Mouse (Mus musculus) spleen, adult 12 weeks (tissue): ENCODE measurements around the gene Bmper.

ENCODE experiments used
- DNase-seq: peaks from one replicate; pipeline ENCODE4 v3.0.0; 2022; ENCODE audit warnings: low spot score

The Bmper gene

GRCm38 (mm10) chr9:23374789-23375460, 152.0 kb downstream of the Bmper start:
- DNase-seq = no peak

DNA sequence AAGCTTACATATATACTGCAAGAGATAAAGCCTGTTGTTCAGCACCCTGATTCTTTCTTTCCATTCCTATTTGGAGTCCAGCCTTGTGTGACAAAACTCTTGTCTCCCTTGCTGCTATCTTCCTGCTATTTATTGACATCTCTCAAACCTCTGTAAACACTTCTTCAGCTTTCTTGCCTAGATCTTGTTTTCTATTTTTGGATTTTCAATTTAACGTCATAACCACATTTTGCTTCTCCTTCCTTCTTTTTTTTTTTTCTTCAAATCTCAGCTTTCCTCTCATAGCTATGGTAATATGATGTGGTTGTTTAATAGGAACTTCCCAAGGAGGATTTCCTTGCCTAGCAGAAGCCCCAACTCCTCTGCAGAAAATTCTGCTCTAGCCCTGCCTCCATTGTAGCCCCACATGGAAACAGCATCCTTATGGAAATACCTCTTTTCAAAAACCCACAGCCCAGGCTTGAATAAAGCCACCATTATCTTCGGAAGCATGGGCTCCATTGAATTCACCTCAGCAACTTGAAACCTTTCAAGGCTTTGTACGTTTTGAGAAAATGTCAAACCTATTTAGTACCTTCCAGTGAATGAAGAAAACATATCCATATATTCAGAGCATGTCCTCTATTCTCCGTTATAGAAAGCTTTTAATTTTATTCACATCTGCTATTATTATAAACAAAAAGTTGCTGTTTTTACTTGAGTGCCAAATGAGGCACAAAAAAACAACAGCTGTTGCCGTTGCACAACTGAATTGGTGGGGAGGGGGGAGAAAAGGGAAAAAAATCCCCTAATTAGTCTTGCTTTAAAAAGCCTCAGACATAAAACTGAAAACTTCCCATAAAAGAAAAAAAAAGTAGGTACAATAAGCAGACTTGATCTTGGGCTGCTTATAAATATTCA, 155.2 kb downstream of the Bmper start:
- no peak for DNase-seq

DNA sequence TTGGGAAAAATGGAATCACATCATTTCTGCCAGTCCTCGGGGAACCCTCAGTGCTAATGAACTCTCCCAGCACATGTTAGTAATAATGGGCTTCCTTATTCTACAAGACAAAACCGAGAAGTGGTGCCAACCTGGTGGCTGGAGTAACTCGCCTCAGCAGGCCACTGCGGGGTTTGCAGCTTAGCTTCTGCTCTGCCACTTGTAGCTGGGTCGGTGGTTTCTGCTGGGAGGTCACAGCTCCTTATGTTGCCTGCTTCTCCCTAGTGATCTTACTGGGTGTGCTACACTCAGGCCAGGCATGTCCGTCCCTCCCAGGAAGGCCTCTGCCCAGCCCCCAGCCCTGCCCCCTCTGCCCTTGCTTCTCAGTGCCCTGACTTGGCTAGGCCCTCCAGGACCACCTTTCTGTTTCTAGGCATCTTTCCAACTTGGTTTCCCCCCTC, 155.9 kb downstream of the Bmper start:
- no peak for DNase-seq

GRCm38 (mm10) chr9:23380171-23380835, 157.4 kb downstream of the Bmper start:
- DNase-seq = no peak

DNA sequence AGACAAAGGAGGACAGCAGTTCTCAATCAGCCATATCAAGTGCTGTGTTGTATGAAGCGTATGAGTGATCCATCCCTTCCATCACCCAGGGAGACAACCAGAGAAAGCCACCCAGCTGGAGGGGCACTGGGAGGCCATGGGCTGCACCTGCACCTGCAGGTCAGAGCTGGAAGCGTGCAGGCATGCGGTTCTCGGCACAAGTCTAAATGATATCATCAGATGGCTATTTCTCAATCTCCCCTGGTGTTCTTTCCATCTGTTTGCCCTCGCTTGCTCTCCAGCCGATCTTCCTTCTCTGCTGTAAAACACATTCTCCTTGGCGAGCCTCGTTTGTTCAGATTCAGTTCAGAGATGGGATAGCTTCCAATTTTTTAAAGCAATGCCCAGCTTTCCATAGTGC, 160.4 kb downstream of the Bmper start:
- DNase-seq = no peak

DNA sequence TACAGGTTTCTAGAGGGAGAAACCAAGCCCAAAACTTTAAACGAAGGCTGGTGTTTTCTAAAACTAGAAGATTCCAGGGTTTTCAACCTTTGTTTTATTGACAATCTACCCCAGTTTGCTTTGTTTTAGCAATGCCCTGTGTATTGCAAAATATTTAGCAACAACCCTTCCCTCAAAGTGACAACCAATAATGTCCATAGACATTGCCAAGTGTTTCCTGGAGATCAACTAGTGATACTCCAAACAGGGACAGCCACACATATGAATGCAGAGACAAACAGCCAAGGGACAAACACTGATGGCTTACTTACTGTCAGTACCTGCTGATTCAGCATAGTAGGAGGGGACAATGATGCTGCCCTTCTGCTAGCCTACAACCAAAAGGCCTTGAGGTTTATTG, 161.0 kb downstream of the Bmper start:
- DNase-seq = no peak

DNA sequence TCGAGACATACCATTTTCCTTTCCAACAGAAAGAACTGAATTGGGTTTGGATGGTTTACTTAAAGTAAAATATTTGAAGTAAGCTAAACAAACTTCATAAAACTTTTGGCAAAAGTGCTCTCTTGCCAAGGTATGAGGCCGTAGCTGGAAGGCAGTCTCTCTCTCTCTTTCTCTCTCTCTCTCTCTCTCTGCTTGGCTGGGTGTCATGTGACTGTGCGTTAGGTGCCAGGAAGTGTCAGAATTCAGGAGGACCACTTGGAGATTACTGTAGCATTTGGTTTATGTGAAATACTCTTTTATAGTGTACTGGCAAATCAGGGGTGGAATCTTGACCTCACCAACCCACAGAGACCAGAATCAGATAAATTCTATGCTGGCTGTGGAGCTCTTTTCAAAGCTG, 162.0 kb downstream of the Bmper start:
- DNase-seq = no peak

DNA sequence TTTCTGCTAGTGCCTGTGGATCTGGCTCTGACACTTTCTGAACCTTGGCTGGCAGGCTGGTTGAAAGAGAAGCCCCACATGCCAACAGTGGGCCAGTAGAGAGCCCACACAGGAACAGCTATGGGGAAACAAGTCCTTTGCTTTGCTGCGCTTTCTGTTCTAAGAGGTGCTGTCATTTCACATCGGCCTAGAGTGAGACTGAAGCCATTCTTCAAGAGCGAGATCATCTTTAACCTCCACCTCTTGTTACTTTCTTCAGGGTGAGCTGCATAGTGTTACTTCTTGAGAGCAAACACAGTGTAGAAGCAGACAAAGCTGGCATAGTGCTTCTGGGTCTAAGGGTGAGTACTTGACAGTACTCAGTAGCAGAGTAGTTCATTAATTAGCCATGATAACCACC, 163.3 kb downstream of the Bmper start:
- no peak for DNase-seq

DNA sequence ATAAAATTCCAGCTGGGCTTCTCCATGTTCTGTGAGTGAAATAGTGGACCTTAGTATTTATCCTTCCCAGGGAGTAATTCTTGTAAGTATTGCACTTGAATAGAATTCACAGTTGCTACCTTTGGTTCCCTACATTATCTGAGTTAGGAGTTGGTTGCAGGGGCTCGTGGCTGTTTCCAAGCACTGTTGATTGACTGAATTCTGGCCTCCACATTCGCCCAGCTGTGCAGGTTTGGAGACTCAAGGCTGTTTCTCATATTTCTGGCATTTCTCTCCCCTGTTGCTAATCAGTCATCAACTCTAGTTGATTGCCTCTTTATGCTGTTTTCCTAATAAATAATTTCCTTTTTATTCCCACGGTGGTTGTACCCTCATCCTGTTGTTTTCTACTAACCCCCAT, 167.2 kb downstream of the Bmper start:
- no peak for DNase-seq

GRCm38 (mm10) chr9:23394652-23395317, 171.9 kb downstream of the Bmper start:
- DNase-seq = no peak

- DNase-seq = no peak
Measured at GRCm38 (mm10) chr9:23396186-23396585, 173.3 kb downstream of the Bmper start.

- no peak for DNase-seq
Measured at GRCm38 (mm10) chr9:23397876-23398275, 175.0 kb downstream of the Bmper start.

DNA sequence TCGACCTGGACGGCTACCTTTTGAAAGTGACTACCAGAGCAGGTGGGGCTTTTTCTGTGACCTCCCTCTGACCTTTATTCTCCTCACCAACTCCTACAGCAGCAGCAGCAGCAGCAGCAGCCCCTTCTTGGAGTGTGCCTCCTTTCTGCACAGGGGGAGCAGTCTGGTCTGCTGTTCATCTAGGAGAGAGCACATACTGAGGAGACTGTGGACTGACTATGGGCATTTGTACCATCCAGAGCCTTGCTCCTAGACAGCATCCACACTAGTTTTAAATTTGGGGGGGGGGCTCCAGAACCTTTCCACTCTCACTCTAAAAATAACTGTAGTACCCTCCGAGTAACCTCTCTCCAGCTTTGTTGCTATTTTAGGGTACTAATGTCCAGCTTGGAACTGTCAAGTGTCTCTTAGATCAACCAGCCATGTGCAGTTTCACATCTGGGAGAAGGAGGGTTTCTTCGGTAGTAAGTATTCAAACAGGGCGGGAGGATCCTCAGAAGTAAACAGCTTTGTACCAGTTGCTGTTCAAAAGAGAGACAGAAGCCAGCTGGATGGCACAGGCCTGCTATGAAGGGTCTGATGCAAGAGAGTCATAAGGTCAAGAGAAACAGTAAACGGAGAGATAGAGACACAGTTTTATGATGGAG, 176.9 kb downstream of the Bmper start:
- no peak for DNase-seq

- DNase-seq = no peak
Measured at GRCm38 (mm10) chr9:23407416-23407815, 184.5 kb downstream of the Bmper start.

GRCm38 (mm10) chr9:23407935-23408781, 185.3 kb downstream of the Bmper start:
- DNase-seq = no peak

- no peak for DNase-seq
Measured at GRCm38 (mm10) chr9:23410567-23410966, 187.7 kb downstream of the Bmper start.

- DNase-seq = no peak
Measured at GRCm38 (mm10) chr9:23412956-23413355, 190.1 kb downstream of the Bmper start.

GRCm38 (mm10) chr9:23419107-23419506, 196.2 kb downstream of the Bmper start:
- DNase-seq = no peak

DNA sequence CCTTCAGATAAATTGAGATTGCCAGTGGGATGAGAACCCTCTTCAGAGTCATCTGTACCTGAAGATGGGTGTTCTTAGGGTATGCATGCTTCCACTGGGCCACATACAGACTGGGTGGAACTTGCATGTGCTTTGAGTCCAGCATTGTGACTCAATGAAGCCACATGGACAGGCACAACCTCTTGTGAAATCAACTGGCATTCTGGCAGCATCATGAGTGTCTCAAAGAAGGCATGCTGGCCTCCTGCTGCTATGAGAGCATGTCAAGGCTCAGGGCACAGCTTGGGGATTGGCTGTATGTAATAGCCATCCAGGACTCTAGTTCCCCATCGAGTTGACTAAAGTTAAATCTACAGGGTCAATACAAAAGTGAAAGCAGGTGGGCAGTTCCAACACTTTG, 200.9 kb downstream of the Bmper start:
- DNase-seq = no peak

GRCm38 (mm10) chr9:23432631-23433030, 209.8 kb downstream of the Bmper start:
- DNase-seq = no peak

- no peak for DNase-seq
Measured at GRCm38 (mm10) chr9:23433238-23433637, 210.4 kb downstream of the Bmper start.
